Mouse (Mus musculus): Measurements from ENCODE around the gene Fam187b.

DNA sequence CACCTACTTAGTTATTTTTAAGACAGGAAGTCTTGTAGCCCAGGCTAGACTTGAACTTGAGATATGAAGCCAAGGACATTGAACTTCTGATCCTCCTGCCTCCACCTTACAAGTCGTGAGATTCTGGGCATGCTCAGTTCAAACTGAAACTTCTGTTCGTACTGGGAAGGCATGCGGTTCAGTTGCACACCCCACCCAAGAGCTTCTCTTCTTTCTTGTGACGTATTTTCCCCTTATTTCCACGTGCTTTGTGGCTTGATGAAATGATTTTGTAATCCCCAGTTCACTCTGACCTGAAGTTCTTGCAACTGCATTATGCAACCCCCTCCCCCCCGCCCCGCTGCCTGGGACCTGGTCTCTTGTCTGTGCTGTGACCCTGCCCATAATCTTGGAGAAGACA, 58.1 kb downstream of the Fam187b start:
- TF ChIP-seq CTCF (IDR thresholded peaks at IDR 0.05; ENCODE audit: insufficient read depth, low read depth, low read length) (no peak), POLR2A (IDR thresholded peaks at IDR 0.05; ENCODE audit: insufficient read depth, low read depth, low read length) (no peak)
